Mouse (Mus musculus) C2C12 (cell line): ENCODE results near the gene 4921517D22Rik. TPM values are rescaled to one million over a fixed set of nuclear protein-coding genes. Genes with fewer than 3 reads are reported as not detected.
"Not testable (repeated sequence)": the region's sequence is repeated elsewhere in the genome, so short reads cannot be mapped to it uniquely, and the experiment has no call there.

ENCODE experiments used
- H3K27me3 ChIP-seq: one replicate; pipeline ENCODE4 v1.6.1; 2011; ENCODE audit not compliant: control insufficient read depth, insufficient read depth, insufficient read length
- H3K36me3 ChIP-seq: one replicate; pipeline ENCODE4 v1.6.1; 2011; ENCODE audit not compliant: control insufficient read depth, insufficient read depth
- H3K4me3 ChIP-seq: one replicate; pipeline ENCODE4 v1.5.1; 2011; ENCODE audit warnings: mild to moderate bottlenecking, control low read depth; ENCODE audit not compliant: poor library complexity, insufficient read depth, severe bottlenecking
- H3K79me2 ChIP-seq: one replicate; pipeline ENCODE4 v1.6.1; 2011; ENCODE audit not compliant: control insufficient read depth, insufficient read depth
- H3K79me3 ChIP-seq: one replicate; pipeline ENCODE4 v1.6.1; 2011; ENCODE audit warnings: low read depth, control low read depth
- H3ac ChIP-seq: one replicate; pipeline ENCODE3; 2011; ENCODE audit warnings: low read depth; ENCODE audit not compliant: control insufficient read depth, insufficient read length
- CEBPB ChIP-seq: IDR thresholded peaks from one replicate; pipeline ENCODE4 v1.6.1; 2011; ENCODE audit warnings: low read depth, mild to moderate bottlenecking, control low read depth, moderate library complexity
- CTCF ChIP-seq: IDR thresholded peaks from one replicate; pipeline ENCODE4 v1.5.1; 2011; ENCODE audit not compliant: control insufficient read depth, insufficient read depth, insufficient read length
- FOSL1 ChIP-seq: IDR thresholded peaks from one replicate; pipeline ENCODE4 v1.8.0; 2011; ENCODE audit warnings: mild to moderate bottlenecking, low read length; ENCODE audit not compliant: poor library complexity, insufficient read depth, severe bottlenecking
- MAX ChIP-seq: IDR thresholded peaks from one replicate; pipeline ENCODE4 v1.6.1; 2011; ENCODE audit warnings: mild to moderate bottlenecking, control low read depth
- MYOD1 ChIP-seq: IDR thresholded peaks from one replicate; pipeline ENCODE4 v1.6.1; 2011; ENCODE audit warnings: low read depth; ENCODE audit not compliant: control insufficient read depth, insufficient read length
- MYOG ChIP-seq: IDR thresholded peaks from one replicate; pipeline ENCODE4 v1.6.1; 2011; ENCODE audit not compliant: control insufficient read depth, insufficient read length; ENCODE audit errors: extremely low read depth
- USF1 ChIP-seq: IDR thresholded peaks from one replicate; pipeline ENCODE4 v1.6.1; 2011; ENCODE audit warnings: low read depth, mild to moderate bottlenecking, control low read depth, moderate library complexity
- polyA plus RNA-seq: library from polyadenylated mRNA; unstranded; fragments of >200 nt; fragmentation: generic; extraction: Trizol; gene quantifications from one replicate; pipeline ENCODE4 v1.2.1, GENCODE M21; 2012; ENCODE audit warnings: missing spikeins

Gene 4921517D22Rik
- polyA plus RNA-seq, 1 experiment = not detected

- no peaks in the 10 kb centered on the region for H3K36me3 ChIP-seq
These were observed 40.0 kb upstream of the 4921517D22Rik start for GRCm38 (mm10) chr13:59733936-59734335.

GRCm38 (mm10) chr13:59731652-59732051 lies 37.7 kb upstream of the 4921517D22Rik start, which contains the start of gene Spata31d1d:
TSS of gene Spata31d1d (minus strand) at chr13:59731752.
- Histone ChIP-seq H3K36me3 (no peaks in the 10 kb centered on the region), H3K79me3 (no peaks in the 10 kb centered on the region), H3K27me3 (peaks cover 22% of the 10 kb centered on the region), H3K4me3 (no peak within 1 kb of the TSS), H3K79me2 (no peaks in the 10 kb centered on the region), H3ac (no peak within 1 kb of the TSS)
- TF ChIP-seq FOSL1 (no peak), MAX (no peak), CTCF (no peak), MYOG (no peak), USF1 (no peak), MYOD1 (no peak), CEBPB (no peak)

More at GRCm38 (mm10) chr13:59733936-59734335, 40.0 kb upstream of the 4921517D22Rik start:
- TF ChIP-seq CTCF (no peak), USF1 (no peak)
- Histone ChIP-seq H3K79me3 (no peaks in the 10 kb centered on the region), H3ac (no peak overlapping the region), H3K4me3 (no peak overlapping the region), H3K27me3 (peaks cover 15% of the 10 kb centered on the region), H3K79me2 (no peaks in the 10 kb centered on the region)

GRCm38 (mm10) chr13:59728378-59729093 lies 34.6 kb upstream of the 4921517D22Rik start:
- Histone ChIP-seq H3ac (no peak overlapping the region), H3K27me3 (peaks cover 52% of the 10 kb centered on the region), H3K4me3 (no peak overlapping the region), H3K79me2 (no peaks in the 10 kb centered on the region), H3K36me3 (no peaks in the 10 kb centered on the region), H3K79me3 (no peaks in the 10 kb centered on the region)
- TF ChIP-seq FOSL1 (no peak), CTCF (peak; percentile 85), MYOG (no peak)

GRCm38 (mm10) chr13:59726139-59726867 lies 32.4 kb upstream of the 4921517D22Rik start:
- H3K79me2 ChIP-seq = no peaks in the 10 kb centered on the region
- H3K36me3 ChIP-seq = no peaks in the 10 kb centered on the region
- no peak overlapping the region for H3K4me3 ChIP-seq
- no peaks in the 10 kb centered on the region for H3K79me3 ChIP-seq
- no peak overlapping the region for H3ac ChIP-seq
- no peak for TF ChIP-seq FOSL1
- peaks cover 60% of the 10 kb centered on the region for H3K27me3 ChIP-seq

GRCm38 (mm10) chr13:59722089-59722488 lies 28.2 kb upstream of the 4921517D22Rik start:
- not testable (repeated sequence) for H3K79me2 ChIP-seq, H3K4me3 ChIP-seq, H3K36me3 ChIP-seq, H3K79me3 ChIP-seq, H3ac ChIP-seq
- H3K27me3 ChIP-seq = peaks cover 49% of the 10 kb centered on the region

GRCm38 (mm10) chr13:59719475-59719874 lies 25.6 kb upstream of the 4921517D22Rik start:
- TF ChIP-seq FOSL1 (no peak), USF1 (no peak), MYOG (no peak), CTCF (no peak), MAX (no peak), MYOD1 (no peak), CEBPB (no peak)
- Histone ChIP-seq H3ac (no peak overlapping the region), H3K36me3 (no peaks in the 10 kb centered on the region), H3K79me3 (no peaks in the 10 kb centered on the region), H3K27me3 (peaks cover 36% of the 10 kb centered on the region), H3K79me2 (no peaks in the 10 kb centered on the region), H3K4me3 (no peak overlapping the region)

GRCm38 (mm10) chr13:59718857-59719440 lies 25.0 kb upstream of the 4921517D22Rik start:
- H3K27me3 ChIP-seq = peaks cover 36% of the 10 kb centered on the region
- not testable (repeated sequence) for H3K79me3 ChIP-seq, H3K36me3 ChIP-seq, H3K4me3 ChIP-seq, H3K79me2 ChIP-seq, H3ac ChIP-seq
